Mouse (Mus musculus) testis, adult 2 months (tissue): ENCODE results near the gene Xpot. TPM values are rescaled to one million over a fixed set of nuclear protein-coding genes. Genes with fewer than 3 reads are reported as not detected.

Experiments used
- H3K27ac ChIP-seq: fragments of 200-500 bp; 2 replicates; pipeline ENCODE4 v1.5.1; 2012; ENCODE audit warnings: low read depth, low read length; ENCODE audit not compliant: control insufficient read depth, insufficient read depth
- H3K27me3 ChIP-seq: fragments of 200-500 bp; 2 replicates; pipeline ENCODE4 v1.6.1; 2012; ENCODE audit warnings: mild to moderate bottlenecking, low read length, moderate library complexity; ENCODE audit not compliant: control insufficient read depth, insufficient read depth
- H3K36me3 ChIP-seq: fragments of 200-500 bp; 2 replicates; pipeline ENCODE4 v1.6.1; 2012; ENCODE audit warnings: mild to moderate bottlenecking, low read length; ENCODE audit not compliant: control insufficient read depth, insufficient read depth
- H3K4me1 ChIP-seq: fragments of 200-500 bp; 2 replicates; pipeline ENCODE4 v1.6.1; 2012; ENCODE audit warnings: low read length; ENCODE audit not compliant: control insufficient read depth, insufficient read depth
- H3K4me3 ChIP-seq: fragments of 200-500 bp; 2 replicates; pipeline ENCODE4 v1.5.1; 2012; ENCODE audit warnings: low read depth, mild to moderate bottlenecking, low read length, moderate library complexity, mixed read lengths; ENCODE audit not compliant: control insufficient read depth
- CTCF ChIP-seq: fragments of 200-500 bp; IDR thresholded peaks from 2 replicates; pipeline ENCODE4 v1.5.1; 2012; ENCODE audit warnings: low read depth, mild to moderate bottlenecking, inconsistent platforms, low read length, moderate library complexity; ENCODE audit not compliant: control insufficient read depth, insufficient read depth, insufficient replicate concordance
- POLR2A ChIP-seq: fragments of 200-500 bp; IDR thresholded peaks from 2 replicates; pipeline ENCODE4 v1.6.1; 2012; ENCODE audit warnings: low read depth, mild to moderate bottlenecking, inconsistent platforms, low read length, moderate library complexity; ENCODE audit not compliant: control insufficient read depth
- polyA plus RNA-seq: library from polyadenylated mRNA; depleted of rRNA; stranded (reverse); fragments of >200 nt; gene quantifications from 2 replicates; pipeline ENCODE4 v1.2.3, GENCODE M21; 2012

Gene Xpot
- polyA plus RNA-seq, 1 experiment, result 42.4 TPM

DNA sequence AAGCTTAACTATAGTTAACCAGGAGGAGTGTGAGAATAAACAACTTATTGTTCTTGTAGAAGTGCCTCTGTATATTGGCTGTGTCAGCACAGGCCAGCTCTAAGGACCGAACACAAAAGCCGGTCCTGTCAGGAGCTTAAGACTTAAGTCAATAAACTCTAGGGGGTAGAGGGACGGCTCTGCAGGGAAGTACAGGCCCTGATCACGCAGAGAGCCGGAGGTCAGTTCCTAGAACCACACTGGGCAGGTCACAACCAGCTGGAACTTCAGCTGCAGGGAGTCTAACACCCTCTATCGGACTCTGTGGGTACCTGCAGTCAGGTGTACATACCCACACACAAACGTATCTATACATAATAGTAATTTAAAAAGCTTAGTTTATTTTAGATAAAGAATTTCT is 10.2 kb downstream of the Xpot start:
- Histone ChIP-seq H3K27me3 (no peaks in the 10 kb centered on the region), H3K27ac (no peak overlapping the region), H3K4me3 (no peak overlapping the region), H3K4me1 (no peaks in the 10 kb centered on the region), H3K36me3 (no peaks in the 10 kb centered on the region; the same call in 1 of the 2 replicates)
- TF ChIP-seq POLR2A (no peak), CTCF (no peak)

DNA sequence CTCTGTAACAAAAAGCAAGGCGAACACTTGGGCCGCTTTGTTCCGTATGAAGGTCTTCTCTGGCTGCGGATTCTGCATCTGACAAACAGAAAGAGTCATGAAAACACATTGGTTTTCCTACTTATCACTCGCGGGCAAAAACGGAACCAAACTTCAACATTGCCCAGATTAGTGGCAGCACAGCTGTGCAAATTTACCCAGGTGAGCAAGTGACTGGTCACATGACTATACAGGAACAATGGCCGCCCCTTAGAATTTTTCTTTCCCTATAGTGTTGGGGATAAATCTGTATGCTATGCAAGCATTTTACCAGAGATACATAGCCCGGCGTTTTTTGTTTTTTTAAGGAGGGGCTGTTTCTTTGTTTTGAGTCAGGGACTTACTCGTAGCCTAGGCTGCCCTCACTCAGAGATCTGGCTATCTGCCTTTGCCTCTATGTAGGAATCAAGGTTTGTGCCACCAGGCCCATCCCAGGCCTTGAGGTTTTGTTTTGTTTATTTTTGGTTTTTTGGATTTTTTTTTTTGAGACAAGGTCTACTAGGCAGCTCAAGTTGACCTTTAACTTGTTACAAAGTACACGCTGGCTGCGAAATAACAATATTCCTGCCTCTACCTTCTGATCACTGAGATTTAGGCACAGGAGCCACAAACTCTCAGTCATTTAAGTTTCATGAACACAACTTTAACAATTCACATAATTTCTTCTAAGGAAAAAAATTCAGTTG is 10.8 kb downstream of the Xpot start:
- Histone ChIP-seq H3K4me1 (no peaks in the 10 kb centered on the region), H3K4me3 (no peak overlapping the region), H3K36me3 (no peaks in the 10 kb centered on the region; the same call in 1 of the 2 replicates), H3K27me3 (no peaks in the 10 kb centered on the region), H3K27ac (no peak overlapping the region)
- no peak for TF ChIP-seq POLR2A
- TF ChIP-seq CTCF, result no peak

DNA sequence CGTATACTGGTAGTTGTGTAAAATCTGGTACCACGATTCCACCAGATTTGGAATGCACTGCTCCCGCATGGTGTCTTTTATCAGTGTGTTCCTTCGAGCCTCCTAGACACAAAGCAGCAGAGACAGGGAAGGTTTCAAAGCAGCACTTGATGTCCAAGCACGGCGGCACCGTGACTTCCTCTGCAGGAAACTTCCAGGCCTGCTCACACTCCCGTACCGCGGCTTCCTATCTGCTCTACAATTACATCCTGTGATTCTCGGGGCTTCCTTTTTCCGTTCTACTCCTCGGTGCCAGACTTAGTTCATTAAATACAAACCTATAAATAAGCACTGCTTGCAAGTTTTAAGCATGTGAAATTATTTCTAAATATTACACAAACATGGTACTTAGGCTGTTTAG is 12.6 kb downstream of the Xpot start:
- no peaks in the 10 kb centered on the region for H3K4me1 ChIP-seq
- H3K4me3 ChIP-seq, result no peak overlapping the region
- no peaks in the 10 kb centered on the region; the same call in 1 of the 2 replicates for H3K36me3 ChIP-seq
- no peaks in the 10 kb centered on the region for H3K27me3 ChIP-seq
- TF ChIP-seq CTCF (no peak), POLR2A (no peak)
- H3K27ac ChIP-seq, result no peak overlapping the region

DNA sequence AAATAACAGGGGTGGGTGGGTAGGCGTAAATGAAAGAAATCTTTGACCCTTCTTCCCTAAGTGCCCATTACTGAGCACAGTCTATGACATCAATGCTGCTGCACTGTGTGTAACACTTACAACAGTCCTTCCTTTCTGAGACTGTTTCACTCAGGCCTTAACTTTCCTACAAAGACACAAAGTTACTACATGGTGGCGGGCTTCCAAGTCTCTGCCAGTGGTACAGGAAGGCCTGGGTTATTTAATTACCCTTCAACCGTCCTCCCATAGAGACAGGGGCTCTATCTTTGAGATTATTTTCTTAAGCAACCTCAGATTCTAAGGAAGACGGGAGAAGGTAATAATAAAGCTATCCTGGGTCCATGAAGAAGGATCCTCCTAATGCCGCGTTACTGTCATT is 13.7 kb downstream of the Xpot start:
- TF ChIP-seq CTCF (no peak), POLR2A (no peak)
- H3K4me1 ChIP-seq, result no peaks in the 10 kb centered on the region
- no peak overlapping the region for H3K4me3 ChIP-seq
- no peaks in the 10 kb centered on the region; the same call in 1 of the 2 replicates for H3K36me3 ChIP-seq
- H3K27me3 ChIP-seq, result no peaks in the 10 kb centered on the region
- no peak overlapping the region for H3K27ac ChIP-seq

DNA sequence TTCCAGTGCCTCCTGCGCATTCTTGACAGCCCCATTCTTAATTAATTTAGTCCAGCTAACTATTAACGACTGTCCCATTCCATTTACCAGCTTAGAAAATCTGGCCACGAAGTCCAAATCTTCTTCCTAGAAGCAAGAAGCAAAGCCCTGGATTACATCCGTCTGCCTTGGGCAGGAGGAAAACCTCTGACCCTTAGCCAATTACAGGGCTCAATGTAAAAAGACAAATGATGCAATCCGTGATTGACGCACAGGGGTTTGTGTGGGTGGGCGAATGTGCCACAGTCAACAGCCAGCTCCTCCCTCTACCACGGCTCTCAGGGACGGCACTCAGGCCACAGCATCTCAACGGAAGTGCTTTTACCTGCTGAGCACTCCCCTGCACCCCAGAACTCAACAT is 14.5 kb downstream of the Xpot start:
- no peaks in the 10 kb centered on the region; the same call in 1 of the 2 replicates for H3K36me3 ChIP-seq
- TF ChIP-seq CTCF (no peak), POLR2A (no peak)
- H3K4me3 ChIP-seq, result no peak overlapping the region
- no peaks in the 10 kb centered on the region for H3K27me3 ChIP-seq
- no peaks in the 10 kb centered on the region for H3K4me1 ChIP-seq
- no peak overlapping the region for H3K27ac ChIP-seq

DNA sequence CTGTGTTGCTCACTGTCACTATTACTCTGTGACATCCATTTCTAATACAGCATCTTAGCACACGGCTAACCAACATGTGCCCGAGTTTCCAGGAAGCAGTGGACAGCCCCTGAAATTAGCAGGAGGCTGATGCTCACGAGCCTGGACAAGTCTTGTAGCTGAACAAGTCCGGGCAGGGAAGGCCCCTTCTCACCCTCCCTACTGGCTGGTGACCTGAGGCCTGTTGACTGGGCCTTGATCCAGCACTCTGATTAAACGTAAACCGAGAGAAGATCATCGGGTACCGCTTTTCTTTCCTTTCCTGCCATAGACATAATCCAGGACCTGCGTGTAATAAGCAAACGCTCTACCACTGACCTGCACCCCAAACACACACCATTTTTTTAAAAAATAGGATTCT is 18.0 kb downstream of the Xpot start:
- no peak for TF ChIP-seq CTCF
- no peak overlapping the region for H3K4me3 ChIP-seq
- H3K27me3 ChIP-seq, result no peaks in the 10 kb centered on the region
- no peaks in the 10 kb centered on the region for H3K4me1 ChIP-seq
- H3K27ac ChIP-seq, result no peak overlapping the region
- H3K36me3 ChIP-seq, result no peaks in the 10 kb centered on the region; the same call in none of the 2 replicates

DNA sequence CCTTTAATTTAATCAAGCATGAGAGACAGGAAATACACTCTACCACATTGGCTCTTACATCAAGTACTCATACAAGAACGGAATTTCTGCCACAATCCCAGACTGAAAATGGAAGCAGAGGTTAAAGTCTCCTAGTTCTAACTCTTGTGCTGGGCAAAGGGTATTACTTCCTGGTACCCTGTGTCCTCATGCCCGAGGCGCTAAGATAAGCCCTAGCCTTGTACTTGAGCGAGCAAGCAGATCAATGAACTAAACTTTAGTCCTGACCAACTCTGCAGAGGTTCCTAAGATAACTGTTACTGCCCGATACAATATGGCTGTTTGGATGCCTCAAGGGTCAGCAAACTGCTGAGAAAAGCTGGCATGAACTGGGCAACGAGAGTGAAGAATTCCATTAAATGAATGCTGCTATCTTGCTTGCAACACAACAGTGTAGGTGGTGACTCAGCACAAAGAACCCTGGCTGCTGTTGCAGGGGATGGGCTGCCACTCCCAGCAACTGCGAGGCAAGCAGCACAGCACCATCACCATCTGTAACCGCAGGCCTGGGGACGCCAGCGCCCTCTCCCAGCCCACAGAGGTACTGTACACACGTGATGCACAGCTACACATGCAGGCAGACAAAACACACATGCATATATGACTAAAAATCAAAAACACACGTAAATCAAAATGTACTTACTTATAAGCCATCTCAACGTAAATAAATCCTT is 21.3 kb downstream of the Xpot start:
- no peaks in the 10 kb centered on the region for H3K4me1 ChIP-seq
- H3K27ac ChIP-seq, result no peak overlapping the region
- H3K27me3 ChIP-seq, result no peaks in the 10 kb centered on the region
- no peak overlapping the region for H3K4me3 ChIP-seq
- peaks cover 2% of the 10 kb centered on the region for H3K36me3 ChIP-seq
- no peak for TF ChIP-seq POLR2A
- TF ChIP-seq CTCF, result no peak
